ENCODE assay signal across 11 mouse cellular contexts in the genomic region with DNA sequence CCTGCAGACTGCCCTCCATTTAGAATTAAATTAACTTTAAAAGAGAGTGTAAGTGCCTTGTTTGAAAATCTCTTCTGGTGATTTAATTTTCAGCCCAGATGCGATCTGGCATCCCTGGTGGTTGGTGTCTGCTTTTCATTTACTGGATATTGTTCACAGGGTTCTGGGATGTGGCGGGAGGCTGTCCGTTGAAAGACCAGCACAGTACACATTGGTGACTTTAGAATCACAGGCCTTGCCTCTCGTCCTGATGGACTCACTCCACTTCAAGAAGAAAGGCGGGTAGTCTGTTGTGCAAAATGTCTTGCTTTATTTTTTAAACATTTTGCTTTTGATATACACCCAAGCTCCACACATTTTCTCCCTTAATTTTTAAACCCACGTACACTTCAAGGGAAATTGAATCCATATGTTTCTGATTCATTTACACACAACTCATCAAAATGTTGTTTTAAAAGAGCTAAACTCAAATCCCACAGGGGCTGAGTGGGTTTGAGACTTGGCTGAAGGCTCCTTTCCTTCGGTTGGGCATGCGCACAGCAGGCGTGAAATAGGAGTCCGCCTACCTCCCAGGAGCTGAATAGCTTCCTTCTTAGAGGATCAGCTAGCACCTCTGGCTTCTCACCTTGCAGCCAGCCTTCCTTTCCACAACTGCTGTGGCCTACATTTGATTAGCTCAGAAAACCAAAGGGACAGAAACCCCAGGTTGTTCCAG.
DNase-seq lines count a peak whose midpoint lies in the region; ATAC-seq and TF ChIP-seq lines count a peak whose summit lies in the region.
"Had no signal": no experiment of that assay in that cellular context is flagged by ENCODE, and none has a peak within 500 bp of the region (broad histone marks: within the 10 kb centered on the region; RNA-seq: fewer than 3 reads in every experiment).

No protein-coding gene starts in this region.

- WGBS in limb, embryonic 14.5 days, result 13% methylated on average over 10 of the region's 10 CpGs
- 72% methylated on average over 10 of the region's 10 CpGs for whole genome bisulfite sequencing in forebrain, postnatal 0 days

- H3K27ac ChIP-seq in limb, embryonic 14.5 days (replicated peaks; ENCODE audit: low read depth, low read length), result peak overlapping the region; percentile 34
- no peak overlapping the region for H3K27ac ChIP-seq in forebrain, postnatal 0 days (ENCODE audit: low read depth, low read length)
- H3K27ac ChIP-seq: midbrain, embryonic 15.5 days had no signal

- peak; percentile 6 for DNase-seq in layer of hippocampus, adult 11-12 months (ENCODE audit: low spot score)
- DNase-seq in layer of hippocampus, postnatal 10 days (ENCODE audit: low spot score in 2 of 2), result no peak
- DNase-seq in ZHBTc4 (ENCODE audit: low read depth, low spot score), result peak; percentile 12
- peak; percentile 45 for DNase-seq in fibroblast of lung, adult 2 months (ENCODE audit: low read depth)
- peak; percentile 88 for DNase-seq in limb, embryonic 14.5 days (ENCODE audit: low spot score)
- no peak for DNase-seq in ovary, postnatal 10 days (ENCODE audit: low spot score)
- DNase-seq in thymus, postnatal 4 days, result no peak
- DNase-seq in forebrain, postnatal 0 days, result no peak
- DNase-seq: cerebellum, adult 11 months had no signal

- no peaks in the 10 kb centered on the region for H3K27me3 ChIP-seq in limb, embryonic 14.5 days (ENCODE audit: control insufficient read depth, insufficient read depth, low read length)
- no peaks in the 10 kb centered on the region for H3K27me3 ChIP-seq in forebrain, postnatal 0 days (ENCODE audit: insufficient read depth, low read length)
- H3K27me3 ChIP-seq: CH12.LX; midbrain, embryonic 15.5 days had no signal

- H3K4me1 ChIP-seq in limb, embryonic 14.5 days (ENCODE audit: control insufficient read depth, insufficient read depth, low read length), result peaks cover 31% of the 10 kb centered on the region
- no peaks in the 10 kb centered on the region; the same call in 1 of the 2 replicates for H3K4me1 ChIP-seq in forebrain, postnatal 0 days (ENCODE audit: insufficient read depth)
- H3K4me1 ChIP-seq: midbrain, embryonic 15.5 days had no signal

- ATAC-seq in limb, embryonic 14.5 days (ENCODE audit: low FRiP score, low read depth), result peak; percentile 91
- ATAC-seq in forebrain, postnatal 0 days, result no peak
- ATAC-seq: midbrain, embryonic 15.5 days had no signal

- no peak overlapping the region for H3K4me3 ChIP-seq in limb, embryonic 14.5 days (replicated peaks; ENCODE audit: low read length)
- no peak overlapping the region for H3K4me3 ChIP-seq in forebrain, postnatal 0 days (ENCODE audit: low read depth, low read length)
- H3K4me3 ChIP-seq: midbrain, embryonic 15.5 days had no signal

- H3K36me3 ChIP-seq in limb, embryonic 14.5 days (ENCODE audit: control insufficient read depth, insufficient read depth, low read length), result no peaks in the 10 kb centered on the region
- H3K36me3 ChIP-seq in forebrain, postnatal 0 days (ENCODE audit: insufficient read depth), result no peaks in the 10 kb centered on the region
- H3K36me3 ChIP-seq: midbrain, embryonic 15.5 days had no signal

- H3K9me3 ChIP-seq in limb, embryonic 14.5 days (ENCODE audit: control insufficient read depth, low read length), result no peaks in the 10 kb centered on the region
- no peaks in the 10 kb centered on the region for H3K9me3 ChIP-seq in forebrain, postnatal 0 days (ENCODE audit: low read length)
- H3K9me3 ChIP-seq: midbrain, embryonic 15.5 days had no signal

- TF ChIP-seq POLR2A in limb, embryonic 14.5 days (IDR thresholded peaks at IDR 0.05; ENCODE audit: borderline replicate concordance, extremely low read depth, insufficient read depth, insufficient read length), result no peak

- H3K4me2 ChIP-seq in limb, embryonic 14.5 days (replicated peaks; ENCODE audit: low read depth, low read length, severe bottlenecking), result no peak overlapping the region; the same call in 1 of the 2 replicates
- no peak overlapping the region for H3K4me2 ChIP-seq in forebrain, postnatal 0 days (ENCODE audit: low read depth)
- H3K4me2 ChIP-seq: midbrain, embryonic 15.5 days had no signal

- no peak for TF ChIP-seq CTCF in forebrain, postnatal 0 days (IDR thresholded peaks at IDR 0.05; ENCODE audit: low read depth)

- H3K9ac ChIP-seq in limb, embryonic 14.5 days (ENCODE audit: low read depth, low read length, severe bottlenecking), result no peak overlapping the region
- H3K9ac ChIP-seq in forebrain, postnatal 0 days, result no peak overlapping the region
- H3K9ac ChIP-seq: midbrain, embryonic 15.5 days had no signal

Comparison
In these comparisons a context has a peak if more than half of its experiments do, and no peak if none do; other contexts are left out.
1. DNase-seq: peak in layer of hippocampus, adult 11-12 months (single experiment), ZHBTc4 (single experiment), fibroblast of lung, adult 2 months (single experiment) and limb, embryonic 14.5 days (single experiment); none in layer of hippocampus, postnatal 10 days (0 of 2), ovary, postnatal 10 days (single experiment), thymus, postnatal 4 days (single experiment) and forebrain, postnatal 0 days (single experiment).